ENCODE assay signal across 8 mouse cellular contexts in the genomic region with DNA sequence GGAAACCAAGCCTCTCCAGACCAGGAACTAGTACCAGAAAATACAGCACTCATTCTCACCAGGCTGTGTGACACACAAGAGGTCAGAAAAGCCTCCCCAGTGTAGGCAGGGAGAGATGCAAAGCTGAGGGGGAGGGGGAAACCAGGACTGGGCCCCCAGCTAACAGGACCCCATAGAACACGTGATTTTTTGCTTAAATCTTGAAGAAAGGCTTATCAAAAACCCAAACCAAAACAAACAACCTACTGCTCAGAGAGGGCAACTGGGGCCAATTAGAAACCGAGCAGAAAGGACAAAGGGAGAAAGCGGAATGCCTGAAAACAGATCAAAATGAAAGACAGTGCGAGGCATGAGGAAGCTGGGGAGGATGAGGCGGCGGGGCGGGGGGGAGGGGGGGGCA. TPM values are rescaled to one million over a fixed set of nuclear protein-coding genes. Genes with fewer than 3 reads are reported as not detected.
DNase-seq lines count a peak whose midpoint lies in the region; ATAC-seq and TF ChIP-seq lines count a peak whose summit lies in the region.

No protein-coding gene starts in this region.

- H3K9me3 ChIP-seq in heart, embryonic 10.5 days = no peaks in the 10 kb centered on the region
- H3K9me3 ChIP-seq in ES-Bruce4 (replicated peaks; ENCODE audit: control insufficient read depth, insufficient read depth, low read length, poor library complexity, severe bottlenecking) = no peaks in the 10 kb centered on the region
- H3K9me3 ChIP-seq in heart, embryonic 16.5 days (replicated peaks; ENCODE audit: control insufficient read depth, low read length) = no peaks in the 10 kb centered on the region

- H3K9ac ChIP-seq in ES-Bruce4 (ENCODE audit: low read depth, poor library complexity, severe bottlenecking) = peak overlapping the region; percentile 99
- peak overlapping the region; percentile 73 for H3K9ac ChIP-seq in heart, embryonic 16.5 days (ENCODE audit: low read length)

- peaks cover 48% of the 10 kb centered on the region for H3K79me2 ChIP-seq in macrophage (ENCODE audit: inconsistent target)

- peaks cover 40% of the 10 kb centered on the region for H3K4me1 ChIP-seq in heart, embryonic 10.5 days
- peaks cover 3% of the 10 kb centered on the region for H3K4me1 ChIP-seq in ES-Bruce4 (ENCODE audit: control insufficient read depth, insufficient read depth, low read length)
- peaks cover 22% of the 10 kb centered on the region for H3K4me1 ChIP-seq in heart, embryonic 16.5 days (ENCODE audit: control insufficient read depth, insufficient read depth, low read length)

- peaks cover 69% of the 10 kb centered on the region for H3K36me3 ChIP-seq in heart, embryonic 10.5 days
- H3K36me3 ChIP-seq in ES-Bruce4 (ENCODE audit: control insufficient read depth, insufficient read depth, low read length, poor library complexity, severe bottlenecking) = peaks cover 48% of the 10 kb centered on the region
- H3K36me3 ChIP-seq in heart, embryonic 16.5 days (ENCODE audit: control insufficient read depth, insufficient read depth) = peaks cover 48% of the 10 kb centered on the region
- peaks cover 55% of the 10 kb centered on the region for H3K36me3 ChIP-seq in macrophage (ENCODE audit: inconsistent target)

- TF ChIP-seq POLR2A in ES-Bruce4 (IDR thresholded peaks at IDR 0.05; ENCODE audit: insufficient read depth, low read length) = no peak

- no peak for TF ChIP-seq CTCF in ES-Bruce4 (IDR thresholded peaks at IDR 0.05; ENCODE audit: low read depth, low read length)

- DNase-seq in heart, embryonic 10.5 days (ENCODE audit: low spot score) = no peak
- no peak for DNase-seq in heart, adult 8-10 months (ENCODE audit: low spot score)
- DNase-seq in right cerebral cortex, postnatal 14 days = no peak
- DNase-seq in gastrocnemius, adult 8-10 months (ENCODE audit: low spot score in 2 of 2) = no peak
- no peak for DNase-seq in MN1 (ENCODE audit: low spot score)

- H3K4me3 ChIP-seq in heart, embryonic 10.5 days = peak overlapping the region; percentile 81
- H3K4me3 ChIP-seq in ES-Bruce4 (ENCODE audit: low read depth, low read length) (peak overlapping the region; percentile 100), macrophage (ENCODE audit: inconsistent target) (peak overlapping the region; percentile 93)
- H3K4me3 ChIP-seq in heart, embryonic 16.5 days (ENCODE audit: low read length) = peak overlapping the region; percentile 63

- no peak for TF ChIP-seq EP300 in ES-Bruce4 (IDR thresholded peaks at IDR 0.05; ENCODE audit: insufficient read depth, low read depth, low read length)

- ATAC-seq in heart, embryonic 16.5 days (replicated peaks; ENCODE audit: extremely low read depth, insufficient read depth, low FRiP score) = no peak

- 0% methylated on average over 7 of the region's 7 CpGs for WGBS in heart, embryonic 10.5 days
- 3% methylated on average over 7 of the region's 7 CpGs for WGBS in heart, embryonic 16.5 days
- WGBS in macrophage (ENCODE audit: missing documents) = 5% methylated on average over 7 of the region's 7 CpGs

- no peaks in the 10 kb centered on the region for H3K27me3 ChIP-seq in heart, embryonic 10.5 days (ENCODE audit: insufficient read depth, poor library complexity, severe bottlenecking)
- H3K27me3 ChIP-seq in ES-Bruce4 (ENCODE audit: control insufficient read depth, insufficient read depth, low read length, poor library complexity, severe bottlenecking) = no peaks in the 10 kb centered on the region
- no peaks in the 10 kb centered on the region for H3K27me3 ChIP-seq in heart, embryonic 16.5 days (ENCODE audit: control insufficient read depth, insufficient read depth, low read length)

- peak overlapping the region; percentile 73 for H3K4me2 ChIP-seq in heart, embryonic 16.5 days (ENCODE audit: low read depth, low read length)

- peak overlapping the region; percentile 93 for H3K27ac ChIP-seq in heart, embryonic 10.5 days
- H3K27ac ChIP-seq in ES-Bruce4 (ENCODE audit: insufficient read depth, low read length) = 0 out of 2 replicates have a peak overlapping the region, but pooled peaks have one; percentile 26
- peak overlapping the region; percentile 50 for H3K27ac ChIP-seq in heart, embryonic 16.5 days (ENCODE audit: low read length)
- peak overlapping the region; percentile 72 for H3K27ac ChIP-seq in macrophage

RNA-seq across cellular contexts. Expression of a gene that starts 11.6 kb away (rescaled TPM):
- polyA plus RNA-seq in heart, embryonic 10.5 days (2016; fragmentation: Nextera tagmentation; extraction: Ambion mirVana) = 2.5 and 4.4 TPM in 2 replicates
- total RNA-seq in heart, adult 8-10 months (2022) = under 1 TPM; 0.08 to 0.57 (median 0.12) TPM
- 6.0 and 6.4 TPM in 2 replicates for polyA plus RNA-seq in ES-Bruce4 (2011; ENCODE audit: insufficient read depth, insufficient read length, low read depth, missing spikeins)
- polyA plus RNA-seq in heart, embryonic 16.5 days (2015; fragmentation: Nextera tagmentation; extraction: Ambion mirVana) = 1.4 and 1.9 TPM in 2 replicates
- total RNA-seq in macrophage (2018; cell fraction: chromatin; rRNA removed) = 1 to 10 TPM in 24 of 26 experiments, under 1 TPM in 2; 0.59 to 4.1 (median 2.1) TPM
- under 1 TPM in 20 of 26 experiments, not detected in 6; 0.03 to 0.22 (median 0.09) TPM for total RNA-seq in macrophage (2018; cell fraction: cytosol; rRNA removed)
- total RNA-seq in macrophage (2018; cell fraction: nucleus; rRNA removed) = 1 to 10 TPM; 1.1 to 3.0 (median 1.8) TPM
- polyA plus RNA-seq in macrophage (2018) = 0.06 to 0.11 TPM in 2 of 3 replicates, not detected in the other
- under 1 TPM in 2 of 4 experiments, not detected in 2; 0.08 to 0.12 TPM for total RNA-seq in gastrocnemius, adult 8-10 months (2022)

RNA-seq across cellular contexts. Expression of a gene that starts 12.0 kb away (rescaled TPM):
- not detected in 2 replicates for polyA plus RNA-seq in heart, embryonic 10.5 days (2016; fragmentation: Nextera tagmentation; extraction: Ambion mirVana)
- total RNA-seq in heart, adult 8-10 months (2022) = not detected
- not detected in 2 replicates for polyA plus RNA-seq in ES-Bruce4 (2011; ENCODE audit: insufficient read depth, insufficient read length, low read depth, missing spikeins)
- not detected in 2 replicates for polyA plus RNA-seq in heart, embryonic 16.5 days (2015; fragmentation: Nextera tagmentation; extraction: Ambion mirVana)
- total RNA-seq in macrophage (2018; cell fraction: chromatin; rRNA removed) = not detected
- total RNA-seq in macrophage (2018; cell fraction: cytosol; rRNA removed) = not detected
- total RNA-seq in macrophage (2018; cell fraction: nucleus; rRNA removed) = not detected
- polyA plus RNA-seq in macrophage (2018) = not detected in 3 replicates
- total RNA-seq in gastrocnemius, adult 8-10 months (2022) = not detected

RNA-seq across cellular contexts. Expression of a gene that starts 31.6 kb away (rescaled TPM):
- not detected in 2 replicates for polyA plus RNA-seq in heart, embryonic 10.5 days (2016; fragmentation: Nextera tagmentation; extraction: Ambion mirVana)
- total RNA-seq in heart, adult 8-10 months (2022) = not detected
- polyA plus RNA-seq in ES-Bruce4 (2011; ENCODE audit: insufficient read depth, insufficient read length, low read depth, missing spikeins) (0.21 and 0.64 TPM in 2 replicates), macrophage (2018) (not detected in 3 replicates)
- 9.5 and 22.3 TPM in 2 replicates for polyA plus RNA-seq in heart, embryonic 16.5 days (2015; fragmentation: Nextera tagmentation; extraction: Ambion mirVana)
- not detected for total RNA-seq in macrophage (2018; cell fraction: chromatin; rRNA removed)
- not detected for total RNA-seq in macrophage (2018; cell fraction: cytosol; rRNA removed)
- not detected for total RNA-seq in macrophage (2018; cell fraction: nucleus; rRNA removed)
- total RNA-seq in gastrocnemius, adult 8-10 months (2022) = not detected

RNA-seq across cellular contexts. Expression of a gene that starts 33.2 kb away (rescaled TPM):
- polyA plus RNA-seq in heart, embryonic 10.5 days (2016; fragmentation: Nextera tagmentation; extraction: Ambion mirVana) = 64.6 and 79.7 TPM in 2 replicates
- total RNA-seq in heart, adult 8-10 months (2022) = 10 to 100 TPM; 12.9 to 15.3 (median 13.3) TPM
- polyA plus RNA-seq in ES-Bruce4 (2011; ENCODE audit: insufficient read depth, insufficient read length, low read depth, missing spikeins) = 25.9 and 26.4 TPM in 2 replicates
- 42.8 and 49.8 TPM in 2 replicates for polyA plus RNA-seq in heart, embryonic 16.5 days (2015; fragmentation: Nextera tagmentation; extraction: Ambion mirVana)
- total RNA-seq in macrophage (2018; cell fraction: chromatin; rRNA removed) = 10 to 100 TPM in 10 of 26 experiments, 1 to 10 TPM in 16; 3.8 to 17.7 (median 8.6) TPM
- total RNA-seq in macrophage (2018; cell fraction: cytosol; rRNA removed) = 10 to 100 TPM; 16.1 to 33.0 (median 26.2) TPM
- 10 to 100 TPM in 20 of 26 experiments, 1 to 10 TPM in 6; 7.2 to 27.1 (median 16.6) TPM for total RNA-seq in macrophage (2018; cell fraction: nucleus; rRNA removed)
- 23.0 to 29.4 TPM (median 23.7 TPM) in 3 replicates for polyA plus RNA-seq in macrophage (2018)
- 1 to 10 TPM; 7.1 to 9.4 (median 8.0) TPM for total RNA-seq in gastrocnemius, adult 8-10 months (2022)

RNA-seq across cellular contexts. Expression of a gene that starts 33.9 kb away (rescaled TPM):
- polyA plus RNA-seq in heart, embryonic 10.5 days (2016; fragmentation: Nextera tagmentation; extraction: Ambion mirVana) = 80.3 and 110 TPM in 2 replicates
- 10 to 100 TPM; 63.8 to 81.1 (median 74.3) TPM for total RNA-seq in heart, adult 8-10 months (2022)
- polyA plus RNA-seq in ES-Bruce4 (2011; ENCODE audit: insufficient read depth, insufficient read length, low read depth, missing spikeins) (299 and 323 TPM in 2 replicates), macrophage (2018) (92.8 to 195 TPM (median 119 TPM) in 3 replicates)
- polyA plus RNA-seq in heart, embryonic 16.5 days (2015; fragmentation: Nextera tagmentation; extraction: Ambion mirVana) = 69.1 and 73.5 TPM in 2 replicates
- total RNA-seq in macrophage (2018; cell fraction: chromatin; rRNA removed) = 1,000 to 10,000 TPM in 2 of 26 experiments, 100 to 1,000 TPM in 24; 474 to 1,047 (median 828) TPM
- 100 to 1,000 TPM in 4 of 26 experiments, 10 to 100 TPM in 22; 55.1 to 115 (median 81.7) TPM for total RNA-seq in macrophage (2018; cell fraction: cytosol; rRNA removed)
- total RNA-seq in macrophage (2018; cell fraction: nucleus; rRNA removed) = 100 to 1,000 TPM; 278 to 587 (median 391) TPM
- total RNA-seq in gastrocnemius, adult 8-10 months (2022) = 10 to 100 TPM; 46.2 to 72.1 (median 55.9) TPM

Comparison
In these comparisons a context has a peak if more than half of its experiments do, and no peak if none do; other contexts are left out.
1. H3K27ac ChIP-seq: peak in every context shown above with its lines; median percentile 93 in heart, embryonic 10.5 days; 72 in macrophage; 50 in heart, embryonic 16.5 days; 26 in ES-Bruce4.